Mouse (Mus musculus) frontal cortex, postnatal 36 days (tissue): Measurements from ENCODE around the gene Nle1.

ENCODE experiments used
- DNase-seq, 2 experiments: peaks; one replicate each; pipeline ENCODE4 v3.0.0; 2022; ENCODE audit warnings: low spot score in 2 of 2

Gene Nle1

DNA sequence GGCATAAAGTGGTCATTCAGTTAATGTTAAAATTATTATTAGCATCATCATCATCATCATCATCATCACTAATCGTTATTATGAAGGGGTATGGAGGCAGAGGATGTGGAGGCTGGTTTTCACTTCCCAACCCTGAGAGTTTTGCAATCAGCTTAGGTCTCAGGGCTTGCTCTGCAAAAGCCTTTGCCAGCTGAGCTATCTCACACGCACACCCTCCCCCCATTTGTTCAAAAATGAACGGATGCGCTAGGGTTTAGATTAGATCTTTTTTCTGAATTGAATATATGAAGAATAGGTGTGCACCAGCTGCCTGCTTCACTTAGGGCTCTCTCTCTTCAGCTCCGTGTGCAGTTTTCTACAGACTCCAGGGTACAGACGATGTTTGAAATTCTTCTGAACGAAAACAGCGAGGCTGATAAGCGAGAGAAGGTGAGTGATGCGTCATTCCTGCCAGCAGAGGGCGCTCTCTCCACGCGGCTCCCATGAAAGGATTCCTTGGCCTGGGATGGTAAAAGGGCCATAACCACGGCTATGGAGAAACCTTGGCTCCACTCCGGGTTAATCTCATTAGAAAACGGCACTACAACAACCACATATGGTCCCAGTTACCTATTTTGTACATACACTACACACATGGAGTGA is 6.6 kb upstream of the Nle1 start:
- DNase-seq, result peak; percentile 68 to 72

DNA sequence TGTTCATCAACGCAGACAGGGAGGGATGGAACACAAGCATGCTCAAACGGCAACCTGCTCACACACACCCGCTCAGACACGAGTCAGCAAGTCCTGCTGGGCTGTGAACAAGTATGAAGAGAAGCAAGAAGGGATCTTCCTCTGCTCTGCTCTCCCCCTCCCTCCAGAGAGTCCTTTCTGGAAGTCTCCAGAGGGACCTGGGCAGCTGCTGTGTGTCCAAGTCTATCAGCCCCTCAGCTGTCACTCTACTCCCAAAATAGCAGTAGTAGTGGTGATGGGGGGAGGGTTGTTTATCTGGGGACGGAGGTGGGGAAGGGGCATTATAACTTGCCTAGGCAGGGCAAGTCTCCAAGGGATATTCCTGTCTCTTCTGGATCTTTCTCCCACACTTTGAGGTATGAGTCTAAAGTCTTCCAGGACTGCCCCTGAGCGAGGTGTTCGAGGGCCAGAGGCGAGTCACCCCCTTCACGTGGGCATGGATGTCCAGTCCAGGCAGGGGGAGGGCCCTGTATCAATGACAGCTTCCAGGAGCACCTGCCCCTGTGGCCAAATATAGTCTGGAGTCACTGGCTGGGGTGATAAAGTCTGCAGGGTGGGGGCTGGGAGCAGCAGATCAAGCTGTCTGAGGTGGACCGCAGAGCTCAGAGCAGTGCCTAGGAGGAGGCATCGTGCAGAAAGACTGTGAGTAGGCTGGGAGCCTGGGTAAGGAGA is 2.6 kb upstream of the Nle1 start:
- DNase-seq, result no peak

DNA sequence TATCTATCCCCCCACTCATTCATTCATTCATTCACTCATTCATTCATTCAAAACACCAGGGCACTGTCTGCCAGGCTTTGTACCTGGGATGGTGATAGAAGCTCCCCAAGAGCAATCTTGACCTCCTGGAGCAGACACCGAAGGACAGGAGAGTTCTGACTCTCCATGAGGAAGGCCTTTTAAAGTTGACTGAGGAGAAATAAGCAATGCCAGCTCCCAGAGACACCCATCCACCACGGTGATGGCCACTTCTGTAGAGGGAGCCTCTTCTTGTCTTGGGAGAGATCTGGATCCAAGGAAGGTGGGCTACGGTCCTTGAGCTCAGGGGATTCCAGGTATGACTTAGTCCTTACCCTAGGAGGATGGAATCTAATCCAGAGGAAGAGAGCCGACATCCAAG is 2.0 kb upstream of the Nle1 start, which contains the start of gene Unc45b:
Unc45b (plus strand) TSS at position 301 of the 400 bp plus-strand sequence.
- DNase-seq, result no peak

- DNase-seq, result no peak
These were observed 388 bp upstream of the Nle1 start for GRCm38 (mm10) chr11:82908608-82908989.

DNA sequence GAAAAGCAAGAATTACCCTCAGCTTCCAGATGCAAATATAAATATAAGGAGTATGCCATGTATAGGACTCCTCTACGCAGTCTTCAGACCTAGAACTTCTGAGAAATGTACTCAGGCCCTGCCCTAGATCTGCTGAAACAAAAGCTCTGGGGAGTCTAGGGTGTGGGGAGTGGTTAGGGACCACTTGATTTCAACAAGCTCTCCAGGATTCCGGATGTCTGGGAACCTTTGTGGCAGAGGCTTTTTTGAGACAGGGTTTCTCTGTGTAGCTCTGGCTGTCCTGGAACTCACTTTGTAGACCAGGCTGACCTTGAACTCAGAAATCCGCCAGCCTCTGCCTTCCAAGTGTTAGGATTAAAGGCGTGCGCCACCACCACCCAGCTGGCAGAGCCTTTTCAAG is 2.4 kb downstream of the Nle1 start:
- no peak for DNase-seq

DNA sequence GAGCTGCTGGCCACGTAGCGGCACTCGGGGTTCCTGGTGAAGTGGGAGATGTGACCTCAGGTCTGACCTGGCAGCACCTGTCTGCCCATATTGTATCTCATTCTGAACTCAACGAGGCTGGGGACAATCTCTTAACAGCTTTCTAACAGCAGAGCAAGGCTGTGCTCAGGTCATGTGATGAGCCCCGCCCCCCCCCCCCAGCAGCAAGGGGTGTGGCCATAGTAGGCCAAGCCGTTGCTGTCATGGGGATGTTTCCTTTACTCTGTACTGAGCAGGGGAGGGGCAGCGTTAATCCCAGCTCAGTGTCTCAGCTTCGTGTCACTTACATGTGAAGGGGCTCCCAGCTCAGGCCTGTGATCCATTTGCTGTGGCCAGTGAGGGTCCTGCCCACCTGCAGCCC is 3.3 kb downstream of the Nle1 start:
- DNase-seq, result no peak

DNA sequence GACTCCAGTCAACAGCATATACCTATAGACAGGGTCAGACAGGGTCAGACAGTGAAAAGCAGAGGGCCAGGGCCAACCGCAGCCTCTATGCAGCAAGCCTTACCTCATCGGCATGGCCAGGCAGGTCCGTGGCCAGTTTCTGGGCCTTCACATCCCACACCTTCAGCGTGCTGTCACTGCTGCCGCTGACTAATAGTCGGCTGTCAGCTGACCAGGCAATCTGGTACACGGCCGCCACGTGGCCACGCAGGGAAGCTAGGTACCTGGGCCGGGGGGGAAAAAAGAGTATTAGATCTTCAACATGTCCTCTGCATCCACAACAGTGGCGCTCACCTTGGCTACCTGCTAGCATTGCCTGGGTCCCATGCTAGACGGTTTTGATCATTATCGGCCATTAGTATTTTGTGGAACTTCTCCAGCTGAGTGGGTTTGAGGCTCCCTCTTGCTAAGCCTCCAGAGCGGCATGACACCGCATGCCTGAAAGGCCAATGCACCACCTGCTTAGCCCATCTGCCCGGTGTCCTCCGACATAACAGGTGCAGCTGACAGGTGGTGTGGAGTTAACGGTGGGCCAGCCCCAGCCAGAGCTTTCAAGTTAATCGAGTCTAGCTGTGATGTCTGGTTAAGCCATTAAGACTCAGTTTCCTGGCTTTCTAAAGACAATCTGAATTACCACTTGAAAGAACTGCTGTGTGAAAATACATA is 6.5 kb downstream of the Nle1 start:
- DNase-seq, result no peak

DNA sequence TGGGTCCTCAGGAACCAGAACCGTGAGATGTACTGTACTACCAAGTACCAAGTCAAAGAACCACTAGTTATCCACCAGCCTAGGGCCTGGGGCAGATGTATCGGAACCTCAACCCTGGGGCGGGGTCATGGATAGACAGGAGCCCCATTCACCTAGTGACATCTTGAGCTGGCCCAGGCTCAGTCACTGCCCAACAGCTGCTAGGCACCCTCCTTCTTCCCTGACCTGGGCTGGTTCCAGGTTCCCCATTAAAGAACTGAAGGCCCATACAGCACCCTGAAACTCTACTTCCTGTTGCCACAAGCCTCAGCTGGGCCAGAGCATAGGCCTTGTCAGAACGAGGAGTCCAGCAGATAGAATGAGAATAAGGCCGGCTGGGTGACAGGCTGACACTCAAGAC is 8.5 kb downstream of the Nle1 start:
- DNase-seq, result no peak

GRCm38 (mm10) chr11:82897478-82897877 is 10.7 kb downstream of the Nle1 start:
- DNase-seq, result no peak

GRCm38 (mm10) chr11:82891936-82892335 is 16.3 kb downstream of the Nle1 start, which contains the start of gene Fndc8:
Fndc8 (plus strand) TSS chr11:82892124.
- DNase-seq, result no peak

DNA sequence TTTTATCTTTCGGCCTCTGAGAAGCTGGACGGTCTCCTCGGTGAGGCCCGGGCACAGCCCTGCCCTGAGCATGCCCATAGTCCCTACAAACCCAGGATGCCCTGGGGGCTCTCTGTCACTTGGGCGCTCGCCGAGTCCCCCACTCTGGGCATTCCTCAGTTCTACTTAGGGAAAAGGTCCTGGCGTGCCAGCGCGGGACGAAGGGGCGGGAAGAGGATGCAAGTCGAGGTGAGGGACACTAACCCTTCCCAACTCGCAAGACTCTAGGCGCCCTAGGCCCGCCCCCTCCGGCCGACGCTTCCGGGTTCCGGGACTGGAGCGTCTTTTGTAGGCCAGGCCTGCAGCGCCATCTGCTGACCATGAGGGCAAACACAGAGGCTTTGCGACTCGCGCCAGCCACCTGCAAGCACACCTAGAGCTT is 17.9 kb downstream of the Nle1 start, which contains the start of gene Rad51d:
Rad51d (minus strand) TSS at position 273 of the 421 bp plus-strand sequence.
- DNase-seq, result peak; percentile 91 to 94

DNA sequence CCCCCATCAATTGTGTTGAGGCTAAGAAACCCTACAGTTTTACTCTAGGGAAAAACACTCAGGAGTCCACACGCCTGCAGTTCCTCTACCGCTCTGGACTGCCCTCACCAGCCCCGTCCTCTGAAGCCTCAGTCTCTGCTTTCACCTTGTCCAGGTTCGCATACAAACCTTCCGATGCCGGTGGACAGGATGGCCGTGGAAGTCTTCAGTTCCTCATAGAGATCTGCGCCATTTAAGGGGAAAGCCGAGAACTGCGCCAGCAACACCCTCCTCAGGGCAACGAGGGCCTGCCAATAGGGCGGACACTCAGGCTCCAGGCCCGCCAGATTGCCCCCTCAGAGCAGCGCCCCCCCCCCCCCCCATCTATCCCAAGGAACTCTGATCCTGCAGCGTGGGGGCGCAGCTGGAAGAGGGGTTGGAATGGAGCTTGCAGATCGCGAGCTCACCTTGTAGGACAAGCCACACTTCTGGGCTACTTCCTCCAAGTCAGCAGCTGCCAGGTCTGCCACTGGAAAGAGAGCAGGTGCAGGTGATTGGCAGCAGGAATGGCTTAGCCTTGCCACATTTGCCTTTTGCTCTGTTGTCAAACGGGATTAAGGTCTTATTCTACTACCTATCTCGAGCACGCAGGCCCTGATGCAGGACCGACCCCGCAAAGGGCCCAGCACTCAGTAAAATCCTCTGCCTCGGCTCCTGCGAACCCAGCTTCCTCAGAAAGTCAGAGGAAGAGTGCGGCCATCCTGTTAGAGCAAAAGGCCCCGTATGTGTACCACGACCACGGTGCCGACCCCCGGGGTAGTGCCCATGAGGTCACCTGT is 18.5 kb downstream of the Nle1 start:
- DNase-seq, result no peak

GRCm38 (mm10) chr11:82888491-82888946 is 19.7 kb downstream of the Nle1 start:
- peak in 1 of 2 experiments; percentile 11 for DNase-seq

DNA sequence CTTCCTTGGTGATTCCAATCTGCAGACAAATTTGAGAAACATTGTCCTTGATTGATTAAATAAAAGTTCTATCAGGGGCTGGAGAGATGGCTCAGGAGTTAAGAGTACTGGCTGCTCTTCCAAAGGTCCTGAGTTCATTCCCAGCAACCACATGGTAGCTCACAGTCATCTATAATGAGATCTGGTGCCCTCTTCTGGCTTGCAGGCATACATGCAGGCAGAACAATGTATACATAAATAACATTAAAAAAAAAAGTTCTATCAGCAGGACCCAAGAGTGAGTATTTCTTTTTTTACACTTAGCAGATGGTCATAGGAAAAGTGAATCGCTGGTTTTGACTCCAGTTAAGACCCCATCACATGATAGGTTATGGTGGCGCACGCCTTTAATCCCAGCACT is 21.7 kb downstream of the Nle1 start:
- DNase-seq, result no peak

DNA sequence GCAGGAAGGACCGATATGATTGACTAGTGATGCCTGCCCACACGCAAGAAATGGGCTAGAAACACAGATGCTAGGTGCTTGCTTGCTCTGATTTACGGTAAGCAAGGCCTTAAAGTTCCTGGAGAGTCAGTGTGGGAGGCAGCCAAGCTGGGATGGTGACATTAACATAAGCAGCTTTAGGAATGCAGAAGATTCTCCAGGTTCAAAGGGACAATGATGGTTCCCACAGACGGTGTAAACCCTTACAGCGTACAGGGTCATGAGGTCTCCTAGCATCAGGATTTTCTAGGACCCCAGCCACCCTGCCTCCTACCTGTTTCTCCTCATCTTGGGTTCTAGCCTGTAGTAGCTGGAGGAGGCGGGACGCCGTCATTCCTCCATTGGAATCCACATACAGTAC is 25.0 kb downstream of the Nle1 start:
- no peak for DNase-seq

GRCm38 (mm10) chr11:82877726-82878344 is 30.4 kb downstream of the Nle1 start:
- no peak for DNase-seq

DNA sequence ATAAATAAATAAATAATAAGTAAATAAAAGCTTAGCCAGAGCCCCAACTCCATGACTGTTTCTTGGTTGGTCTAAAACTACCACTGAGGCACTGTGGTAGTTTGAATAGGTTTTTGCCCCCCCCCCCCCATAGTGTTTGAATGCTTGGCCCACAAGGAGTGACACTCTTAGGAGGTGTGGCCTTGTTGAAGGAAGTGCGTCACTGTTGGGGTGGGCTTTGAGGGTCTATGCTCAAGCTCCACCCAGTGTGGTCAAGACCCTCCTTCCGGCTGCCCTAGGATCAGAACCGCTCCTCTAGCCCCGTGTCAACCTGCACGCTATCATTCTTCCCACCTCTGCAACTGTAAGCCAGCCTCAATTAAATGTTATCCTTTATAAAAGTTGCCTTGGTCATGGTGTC is 32.6 kb downstream of the Nle1 start:
- no peak for DNase-seq

DNA sequence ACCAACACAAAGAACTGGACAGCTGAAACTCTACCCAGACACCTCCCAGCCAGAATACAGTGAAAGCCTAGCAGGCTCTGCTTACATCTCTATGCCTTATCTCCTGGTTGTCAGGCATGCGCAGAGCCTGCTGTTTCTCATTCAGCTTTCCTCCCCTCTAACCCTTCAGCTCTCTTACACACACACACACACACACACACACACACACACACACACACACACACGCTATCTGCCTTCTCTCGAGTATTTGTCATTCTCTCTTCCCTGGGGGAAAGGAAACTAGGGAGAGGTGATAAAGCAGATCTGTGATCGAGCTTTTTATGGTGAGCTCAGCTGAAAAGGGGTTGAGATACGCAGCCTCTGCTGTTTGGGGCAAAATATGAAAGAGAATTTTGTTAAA is 33.3 kb downstream of the Nle1 start:
- no peak for DNase-seq

DNA sequence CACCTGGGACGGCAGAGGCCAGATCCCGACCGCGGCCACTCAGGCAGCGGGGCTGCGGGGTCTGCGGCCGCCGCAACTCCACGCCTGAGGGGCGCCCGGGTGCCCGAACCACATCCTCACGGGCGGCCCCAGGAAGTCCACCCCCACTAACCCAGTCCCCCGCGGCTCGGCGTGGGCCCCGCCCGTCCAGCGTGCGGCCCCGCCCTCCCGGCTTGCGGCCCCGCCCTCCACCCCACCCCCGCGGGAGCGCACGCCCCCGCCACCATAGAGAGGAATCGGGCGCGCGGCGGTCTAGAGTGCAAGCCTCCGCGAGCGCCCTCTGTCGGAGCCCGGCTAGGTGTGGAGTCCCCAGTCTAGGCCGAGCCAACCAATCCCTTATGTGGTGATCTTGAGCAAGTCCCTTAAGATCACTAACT is 37.2 kb downstream of the Nle1 start, which contains the start of gene Rffl:
Rffl (minus strand) TSS at position 180 of the 416 bp plus-strand sequence.
- DNase-seq, result peak; percentile 87 to 91

DNA sequence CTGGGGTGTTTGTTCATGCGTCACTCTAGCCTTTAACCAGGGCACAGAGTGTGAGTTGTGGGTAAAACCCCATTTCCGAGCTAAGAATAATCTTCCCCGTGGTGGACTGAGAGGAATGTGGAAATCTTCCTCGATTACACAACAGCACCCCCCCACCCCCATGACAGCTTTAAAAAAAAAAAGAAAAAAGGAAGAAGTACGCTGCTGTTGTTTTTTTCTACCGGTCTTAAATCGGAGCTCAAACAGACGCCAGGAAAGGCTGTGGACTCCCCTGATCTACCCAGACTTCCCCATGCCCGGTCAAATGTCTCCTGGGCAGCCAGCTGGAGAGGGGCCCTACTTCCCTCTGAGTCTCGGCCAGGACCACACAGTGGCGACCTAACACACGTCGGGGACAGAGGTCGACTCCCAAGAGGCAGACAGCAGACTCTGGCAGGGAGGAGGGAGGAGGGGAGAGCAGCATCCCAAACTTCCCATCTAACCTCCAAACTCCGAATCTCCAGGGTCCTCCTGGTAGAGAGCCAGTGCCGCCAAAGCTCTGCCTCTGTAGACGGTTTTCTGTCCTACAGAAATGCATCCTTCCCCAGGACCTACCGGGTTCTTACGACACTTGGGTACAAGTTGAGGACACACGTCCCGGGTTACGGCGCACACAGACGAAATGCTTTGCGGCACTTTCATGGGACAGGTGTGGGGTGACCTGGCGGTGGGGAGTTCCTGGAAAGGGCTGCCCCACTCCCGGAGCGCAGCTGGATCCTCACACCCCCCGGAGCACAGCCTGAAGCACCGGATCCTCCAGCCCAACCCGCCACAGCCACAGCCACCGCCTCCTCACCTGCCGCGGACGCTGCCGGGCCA is 37.8 kb downstream of the Nle1 start:
- peak; percentile 33 to 35 for DNase-seq
